Mouse (Mus musculus): ENCODE measurements around the gene Yap1.

Yap1 gene

GRCm38 (mm10) chr9:7977587-7977986 is 26.8 kb downstream of the Yap1 start:
- DNase-seq (ENCODE audit: low spot score in 2 of 2) = no peak

GRCm38 (mm10) chr9:7971993-7972392 is 32.4 kb downstream of the Yap1 start:
- DNase-seq (ENCODE audit: low spot score in 2 of 2) = no peak

- DNase-seq (ENCODE audit: low spot score in 2 of 2) = no peak
These were observed 36.4 kb downstream of the Yap1 start for GRCm38 (mm10) chr9:7967980-7968379.

- no peak for DNase-seq (ENCODE audit: low spot score in 2 of 2)
These were observed 38.8 kb downstream of the Yap1 start for GRCm38 (mm10) chr9:7965590-7965989.

GRCm38 (mm10) chr9:7963867-7964266 is 40.5 kb downstream of the Yap1 start:
- DNase-seq (ENCODE audit: low spot score in 2 of 2) = no peak

GRCm38 (mm10) chr9:7962915-7963314 is 41.5 kb downstream of the Yap1 start:
- DNase-seq (ENCODE audit: low spot score in 2 of 2) = no peak

GRCm38 (mm10) chr9:7961366-7962160 is 42.8 kb downstream of the Yap1 start:
- no peak for DNase-seq (ENCODE audit: low spot score in 2 of 2)

GRCm38 (mm10) chr9:7960382-7960781 is 44.0 kb downstream of the Yap1 start:
- DNase-seq (ENCODE audit: low spot score in 2 of 2) = peak; percentile 62 to 70

GRCm38 (mm10) chr9:7959301-7959700 is 45.1 kb downstream of the Yap1 start:
- no peak for DNase-seq (ENCODE audit: low spot score in 2 of 2)

- no peak for DNase-seq (ENCODE audit: low spot score in 2 of 2)
These were observed 46.3 kb downstream of the Yap1 start for GRCm38 (mm10) chr9:7958025-7958593.

- no peak for DNase-seq (ENCODE audit: low spot score in 2 of 2)
These were observed 47.0 kb downstream of the Yap1 start for GRCm38 (mm10) chr9:7957407-7957806.

- no peak for DNase-seq (ENCODE audit: low spot score in 2 of 2)
These were observed 48.0 kb downstream of the Yap1 start for GRCm38 (mm10) chr9:7956400-7956799.

GRCm38 (mm10) chr9:7952886-7953285 is 51.5 kb downstream of the Yap1 start:
- DNase-seq (ENCODE audit: low spot score in 2 of 2) = no peak

- DNase-seq (ENCODE audit: low spot score in 2 of 2) = no peak
These were observed 54.2 kb downstream of the Yap1 start for GRCm38 (mm10) chr9:7950211-7950644.

GRCm38 (mm10) chr9:7947946-7948345 is 56.5 kb downstream of the Yap1 start:
- DNase-seq (ENCODE audit: low spot score in 2 of 2) = no peak

- DNase-seq (ENCODE audit: low spot score in 2 of 2) = peak in 1 of 2 experiments; percentile 42
These were observed 60.5 kb downstream of the Yap1 start for GRCm38 (mm10) chr9:7943796-7944462.

- no peak for DNase-seq (ENCODE audit: low spot score in 2 of 2)
These were observed 61.7 kb downstream of the Yap1 start for GRCm38 (mm10) chr9:7942701-7943100.

- DNase-seq (ENCODE audit: low spot score in 2 of 2) = peak in 1 of 2 experiments; percentile 28
These were observed 64.3 kb downstream of the Yap1 start for GRCm38 (mm10) chr9:7940075-7940474.

- DNase-seq (ENCODE audit: low spot score in 2 of 2) = no peak
These were observed 70.0 kb downstream of the Yap1 start for GRCm38 (mm10) chr9:7934419-7934818.

- DNase-seq (ENCODE audit: low spot score in 2 of 2) = peak in 1 of 2 experiments; percentile 36
These were observed 74.8 kb downstream of the Yap1 start for GRCm38 (mm10) chr9:7929552-7929951.

GRCm38 (mm10) chr9:7928866-7929265 is 75.5 kb downstream of the Yap1 start:
- peak in 1 of 2 experiments; percentile 40 for DNase-seq (ENCODE audit: low spot score in 2 of 2)

- peak in 1 of 2 experiments; percentile 14 for DNase-seq (ENCODE audit: low spot score in 2 of 2)
These were observed 76.1 kb downstream of the Yap1 start for GRCm38 (mm10) chr9:7928207-7928793.

Measured in urinary bladder, postnatal 4 days (tissue).